In genomic region chr16:93947396-93947795, GRCm38 (mm10) we compare ENCODE assay signal across 29 mouse cellular contexts.
DNase-seq lines count a peak whose midpoint lies in the region; ATAC-seq and TF ChIP-seq lines count a peak whose summit lies in the region.
"Had no signal": no experiment of that assay in that cellular context is flagged by ENCODE, and none has a peak within 500 bp of the region (broad histone marks: within the 10 kb centered on the region; RNA-seq: fewer than 3 reads in every experiment).

No protein-coding gene starts in this region.

- ATAC-seq in lung, postnatal 0 days, result no peak
- peak; percentile 44; the same call in 1 of the 2 replicates for ATAC-seq in granulocyte monocyte progenitor cell, adult 5-6 weeks (replicated peaks; ENCODE audit: poor library complexity, severe bottlenecking)
- ATAC-seq: CD4-positive, CD25-positive, alpha-beta regulatory T cell, adult 4 months; forebrain, postnatal 0 days had no signal

- H3K4me1 ChIP-seq in kidney, adult 2 months (ENCODE audit: control insufficient read depth, insufficient read depth, low read length), result no peaks in the 10 kb centered on the region
- H3K4me1 ChIP-seq in lung, postnatal 0 days (ENCODE audit: insufficient read depth, low read depth, low read length), result no peaks in the 10 kb centered on the region
- no peaks in the 10 kb centered on the region for H3K4me1 ChIP-seq in lung, adult 2 months (ENCODE audit: control insufficient read depth, insufficient read depth, low read length)
- H3K4me1 ChIP-seq in ES-Bruce4 (ENCODE audit: control insufficient read depth, insufficient read depth, low read length), result no peaks in the 10 kb centered on the region
- H3K4me1 ChIP-seq: forebrain, embryonic 12.5 days; heart, embryonic 12.5 days; hindbrain, embryonic 13.5 days had no signal

- H3K27ac ChIP-seq in kidney, adult 2 months (ENCODE audit: insufficient read depth, low read depth, low read length), result no peak overlapping the region
- H3K27ac ChIP-seq in lung, postnatal 0 days (ENCODE audit: low read length), result no peak overlapping the region
- H3K27ac ChIP-seq in ES-Bruce4 (ENCODE audit: insufficient read depth, low read length), result no peak overlapping the region
- H3K27ac ChIP-seq: forebrain, embryonic 12.5 days; hindbrain, embryonic 13.5 days; left cerebral cortex, adult 2 months had no signal

- H3K9ac ChIP-seq in lung, postnatal 0 days (replicated peaks; ENCODE audit: low read depth), result no peak overlapping the region
- H3K9ac ChIP-seq in ES-Bruce4 (ENCODE audit: low read depth, poor library complexity, severe bottlenecking), result no peak overlapping the region
- H3K9ac ChIP-seq: forebrain, embryonic 12.5 days; forebrain, postnatal 0 days; heart, embryonic 12.5 days; hindbrain, embryonic 13.5 days; limb, embryonic 12.5 days had no signal

- TF ChIP-seq CTCF in kidney, adult 2 months (conservative IDR thresholded peaks at IDR 0.05; ENCODE audit: insufficient read depth, insufficient read length, low read depth, low read length), result 0 out of 2 replicates have a peak, but pooled peaks have one; percentile 4
- 0 out of 2 replicates have a peak, but pooled peaks have one; percentile 9 for TF ChIP-seq CTCF in lung, postnatal 0 days (IDR thresholded peaks at IDR 0.05)
- TF ChIP-seq CTCF in lung, adult 2 months (IDR thresholded peaks at IDR 0.05; ENCODE audit: insufficient read depth, low read length), result no peak
- TF ChIP-seq CTCF in ES-Bruce4 (IDR thresholded peaks at IDR 0.05; ENCODE audit: low read depth, low read length), result peak; percentile 8

- no peak for DNase-seq in kidney, adult 2 months
- no peak for DNase-seq in kidney, adult 8-10 months
- no peak for DNase-seq in lung, postnatal 0 days (ENCODE audit: low spot score)
- DNase-seq in lung, adult 2 months, result no peak
- DNase-seq in heart, adult 9 months (ENCODE audit: low spot score in 2 of 2), result no peak
- DNase-seq in layer of hippocampus, adult 11-12 months (ENCODE audit: low spot score), result no peak
- DNase-seq: adrenal gland, postnatal 25 days; cerebellum, adult 11-12 months; cerebellum, adult 9-11 months; forebrain, postnatal 0 days; gastrocnemius, postnatal 25 days; heart, adult 18-20 months; heart, postnatal 4 days; kidney, adult 11 months; lung, postnatal 14 days; midbrain, embryonic 14.5 days; right cerebral cortex, postnatal 25 days; spleen, adult 18-20 months; thymus, adult 2 months; thymus, postnatal 36 days had no signal

- no peak overlapping the region for H3K4me3 ChIP-seq in kidney, adult 2 months (ENCODE audit: insufficient read depth, low read depth, low read length)
- no peak overlapping the region for H3K4me3 ChIP-seq in lung, postnatal 0 days (ENCODE audit: low read depth, low read length)
- H3K4me3 ChIP-seq in lung, adult 2 months (replicated peaks; ENCODE audit: extremely low read depth, low read depth, low read length), result no peak overlapping the region
- H3K4me3 ChIP-seq in ES-Bruce4 (ENCODE audit: low read depth, low read length), result no peak overlapping the region
- H3K4me3 ChIP-seq: forebrain, embryonic 12.5 days; heart, embryonic 12.5 days; hindbrain, embryonic 13.5 days; left cerebral cortex, adult 2 months; limb, embryonic 12.5 days had no signal

- TF ChIP-seq POLR2A in kidney, adult 2 months (IDR thresholded peaks at IDR 0.05; ENCODE audit: low read depth, low read length), result no peak
- no peak for TF ChIP-seq POLR2A in lung, adult 2 months (IDR thresholded peaks at IDR 0.05; ENCODE audit: borderline replicate concordance, extremely low read depth, low read depth, low read length)
- no peak for TF ChIP-seq POLR2A in ES-Bruce4 (IDR thresholded peaks at IDR 0.05; ENCODE audit: insufficient read depth, low read length)

- H3K36me3 ChIP-seq in kidney, adult 2 months (ENCODE audit: control insufficient read depth, insufficient read depth, low read length), result no peaks in the 10 kb centered on the region
- no peaks in the 10 kb centered on the region for H3K36me3 ChIP-seq in lung, postnatal 0 days (ENCODE audit: insufficient read depth, low read length)
- no peaks in the 10 kb centered on the region for H3K36me3 ChIP-seq in ES-Bruce4 (ENCODE audit: control insufficient read depth, insufficient read depth, low read length, poor library complexity, severe bottlenecking)
- H3K36me3 ChIP-seq: forebrain, embryonic 12.5 days; heart, embryonic 12.5 days; hindbrain, embryonic 13.5 days; limb, embryonic 12.5 days had no signal

- H3K9me3 ChIP-seq in lung, postnatal 0 days (ENCODE audit: low read length), result no peaks in the 10 kb centered on the region
- no peaks in the 10 kb centered on the region for H3K9me3 ChIP-seq in ES-Bruce4 (replicated peaks; ENCODE audit: control insufficient read depth, insufficient read depth, low read length, poor library complexity, severe bottlenecking)
- H3K9me3 ChIP-seq: forebrain, embryonic 12.5 days; heart, embryonic 12.5 days; hindbrain, embryonic 13.5 days; limb, embryonic 12.5 days had no signal

- H3K4me2 ChIP-seq in lung, postnatal 0 days (replicated peaks; ENCODE audit: low read depth, low read length), result no peak overlapping the region
- H3K4me2 ChIP-seq: forebrain, embryonic 12.5 days; heart, embryonic 12.5 days; hindbrain, embryonic 13.5 days; limb, embryonic 12.5 days; liver, embryonic 11.5 days had no signal

- TF ChIP-seq EP300 in lung, postnatal 0 days (IDR thresholded peaks at IDR 0.05), result no peak
- no peak for TF ChIP-seq EP300 in ES-Bruce4 (IDR thresholded peaks at IDR 0.05; ENCODE audit: insufficient read depth, low read depth, low read length)

- H3K27me3 ChIP-seq in kidney, adult 2 months (replicated peaks; ENCODE audit: control insufficient read depth, insufficient read depth, low read length), result no peaks in the 10 kb centered on the region
- 0 out of 2 replicates have a peak, but pooled peaks cover 4% of the 10 kb centered on the region for H3K27me3 ChIP-seq in lung, postnatal 0 days (replicated peaks; ENCODE audit: insufficient read depth, low read length)
- no peaks in the 10 kb centered on the region for H3K27me3 ChIP-seq in ES-Bruce4 (ENCODE audit: control insufficient read depth, insufficient read depth, low read length, poor library complexity, severe bottlenecking)

- WGBS in kidney, adult 2 months, result 86% methylated on average over 4 of the region's 4 CpGs
- 83% methylated on average over 4 of the region's 4 CpGs for WGBS in lung, postnatal 0 days
- 83% methylated on average over 4 of the region's 4 CpGs for WGBS in lung, adult 2 months
